In genomic region chr15:102146882-102147281, GRCm38 (mm10) we compare ENCODE assay signal across 9 mouse cellular contexts. TPM values are rescaled to one million over a fixed set of nuclear protein-coding genes. Genes with fewer than 3 reads are reported as not detected.
A peak's percentile ranks its signal among the peaks of the same experiment; 100 is the strongest.
DNase-seq lines count a peak whose midpoint lies in the region; ATAC-seq and TF ChIP-seq lines count a peak whose summit lies in the region.
"Had no signal": no experiment of that assay in that cellular context is flagged by ENCODE, and none has a peak within 500 bp of the region (broad histone marks: within the 10 kb centered on the region; RNA-seq: fewer than 3 reads in every experiment).

No protein-coding gene starts in this region.

- 0% methylated on average over 1 of the region's 1 CpGs for WGBS in heart, embryonic 16.5 days
- 5% methylated on average over 1 of the region's 1 CpGs for WGBS in heart, embryonic 12.5 days

- peaks cover 25% of the 10 kb centered on the region for H3K27me3 ChIP-seq in heart, embryonic 16.5 days (ENCODE audit: control insufficient read depth, insufficient read depth, low read length)
- peaks cover 37% of the 10 kb centered on the region for H3K27me3 ChIP-seq in heart, embryonic 12.5 days (replicated peaks)
- H3K27me3 ChIP-seq in G1E (ENCODE audit: insufficient read depth, low read length) = peaks cover 44% of the 10 kb centered on the region

- no peaks in the 10 kb centered on the region for H3K36me3 ChIP-seq in heart, embryonic 16.5 days (ENCODE audit: control insufficient read depth, insufficient read depth)
- no peaks in the 10 kb centered on the region for H3K36me3 ChIP-seq in heart, embryonic 12.5 days
- H3K36me3 ChIP-seq in G1E (replicated peaks) = no peaks in the 10 kb centered on the region

- H3K27ac ChIP-seq in heart, embryonic 16.5 days (ENCODE audit: low read length) = no peak overlapping the region
- no peak overlapping the region for H3K27ac ChIP-seq in heart, embryonic 12.5 days (ENCODE audit: poor library complexity, severe bottlenecking)
- H3K27ac ChIP-seq: macrophage had no signal

- peak; percentile 84 for DNase-seq in 3T3-L1 (ENCODE audit: low read depth, low spot score)
- DNase-seq in G1E (ENCODE audit: low spot score) = peak; percentile 34
- peak; percentile 45 for DNase-seq in cerebellum, adult 9-11 months
- peak; percentile 49 for DNase-seq in kidney, adult 9 months
- peak; percentile 77 for DNase-seq in lung, postnatal 36 days
- DNase-seq in urinary bladder, postnatal 4 days (ENCODE audit: low spot score in 2 of 2) = no peak

- peak; percentile 88 for TF ChIP-seq CTCF in G1E (IDR thresholded peaks at IDR 0.05; ENCODE audit: low read depth, low read length)

- peaks cover 17% of the 10 kb centered on the region for H3K4me1 ChIP-seq in heart, embryonic 16.5 days (ENCODE audit: control insufficient read depth, insufficient read depth, low read length)
- peaks cover 38% of the 10 kb centered on the region for H3K4me1 ChIP-seq in heart, embryonic 12.5 days (replicated peaks)
- H3K4me1 ChIP-seq in G1E (ENCODE audit: insufficient read depth, low read depth, low read length) = peaks cover 62% of the 10 kb centered on the region

- ATAC-seq in heart, embryonic 16.5 days (replicated peaks; ENCODE audit: extremely low read depth, insufficient read depth, low FRiP score) = 0 out of 2 replicates have a peak, but pooled peaks have one; percentile 21
- ATAC-seq in heart, embryonic 12.5 days (ENCODE audit: insufficient number of reproducible peaks, low FRiP score) = no peak
- ATAC-seq in G1E (ENCODE audit: extremely low read depth, insufficient number of reproducible peaks, low FRiP score, poor library complexity, severe bottlenecking) = no peak

- no peak overlapping the region for H3K4me2 ChIP-seq in heart, embryonic 16.5 days (ENCODE audit: low read depth, low read length)
- H3K4me2 ChIP-seq in heart, embryonic 12.5 days = no peak overlapping the region

- H3K9ac ChIP-seq in heart, embryonic 16.5 days (ENCODE audit: low read length) = no peak overlapping the region
- no peak overlapping the region for H3K9ac ChIP-seq in heart, embryonic 12.5 days

- no peaks in the 10 kb centered on the region for H3K9me3 ChIP-seq in heart, embryonic 16.5 days (replicated peaks; ENCODE audit: control insufficient read depth, low read length)
- H3K9me3 ChIP-seq in heart, embryonic 12.5 days (replicated peaks) = no peaks in the 10 kb centered on the region
- H3K9me3 ChIP-seq in G1E (replicated peaks) = no peaks in the 10 kb centered on the region

- H3K4me3 ChIP-seq in heart, embryonic 16.5 days (ENCODE audit: low read length) = no peak overlapping the region
- no peak overlapping the region for H3K4me3 ChIP-seq in heart, embryonic 12.5 days
- no peak overlapping the region for H3K4me3 ChIP-seq in G1E (ENCODE audit: low read depth, low read length)

RNA-seq across cellular contexts. Expression of gene Igfbp6, which starts 2.7 kb away (rescaled TPM):
- polyA plus RNA-seq in heart, embryonic 16.5 days (2015; fragmentation: Nextera tagmentation; extraction: Ambion mirVana) = 11.9 and 15.0 TPM in 2 replicates
- polyA plus RNA-seq in heart, embryonic 12.5 days (2016; fragmentation: Nextera tagmentation; extraction: Ambion mirVana) = 1.7 and 2.5 TPM in 2 replicates
- total RNA-seq in G1E (2014; fragmentation: Nextera tagmentation) = 0.68 TPM in 1 of 2 replicates, not detected in the other
- 1.3 and 1.9 TPM in 2 replicates for total RNA-seq in G1E (2017)
- 0.21 and 0.30 TPM in 2 replicates for polyA plus RNA-seq in G1E (2012)
- polyA plus RNA-seq: macrophage had no signal

RNA-seq across cellular contexts. Expression of gene Soat2, which starts 3.4 kb away (rescaled TPM):
- polyA plus RNA-seq in heart, embryonic 16.5 days (2015; fragmentation: Nextera tagmentation; extraction: Ambion mirVana) = 0.24 and 0.42 TPM in 2 replicates
- 0.87 and 1.2 TPM in 2 replicates for polyA plus RNA-seq in heart, embryonic 12.5 days (2016; fragmentation: Nextera tagmentation; extraction: Ambion mirVana)
- total RNA-seq in G1E (2014; fragmentation: Nextera tagmentation) = 7.4 and 8.1 TPM in 2 replicates
- total RNA-seq in G1E (2017) = 3.1 and 3.3 TPM in 2 replicates
- 0.64 and 1.1 TPM in 2 replicates for polyA plus RNA-seq in G1E (2012)

RNA-seq across cellular contexts. Expression of gene Spryd3, which starts 10.8 kb away (rescaled TPM):
- polyA plus RNA-seq in heart, embryonic 16.5 days (2015; fragmentation: Nextera tagmentation; extraction: Ambion mirVana) = 19.8 and 21.8 TPM in 2 replicates
- 19.8 and 20.9 TPM in 2 replicates for polyA plus RNA-seq in heart, embryonic 12.5 days (2016; fragmentation: Nextera tagmentation; extraction: Ambion mirVana)
- total RNA-seq in G1E (2014; fragmentation: Nextera tagmentation) = 5.3 and 7.1 TPM in 2 replicates
- total RNA-seq in G1E (2017) = 12.1 and 12.3 TPM in 2 replicates
- 12.7 and 14.9 TPM in 2 replicates for polyA plus RNA-seq in G1E (2012)

RNA-seq across cellular contexts. Expression of gene Tns2, which starts 46.7 kb away (rescaled TPM):
- polyA plus RNA-seq in heart, embryonic 16.5 days (2015; fragmentation: Nextera tagmentation; extraction: Ambion mirVana) = 33.2 and 35.1 TPM in 2 replicates
- 35.3 and 38.7 TPM in 2 replicates for polyA plus RNA-seq in heart, embryonic 12.5 days (2016; fragmentation: Nextera tagmentation; extraction: Ambion mirVana)
- total RNA-seq in G1E (2014; fragmentation: Nextera tagmentation) (3.8 TPM in 1 of 2 replicates, not detected in the other), G1E (2017) (0.41 and 2.3 TPM in 2 replicates)
- 0.55 and 0.63 TPM in 2 replicates for polyA plus RNA-seq in G1E (2012)

RNA-seq across cellular contexts. Expression of gene Zfp740, which starts 56.2 kb away (rescaled TPM):
- 30.2 and 33.2 TPM in 2 replicates for polyA plus RNA-seq in heart, embryonic 16.5 days (2015; fragmentation: Nextera tagmentation; extraction: Ambion mirVana)
- polyA plus RNA-seq in heart, embryonic 12.5 days (2016; fragmentation: Nextera tagmentation; extraction: Ambion mirVana) = 47.3 and 48.6 TPM in 2 replicates
- 42.5 and 64.5 TPM in 2 replicates for total RNA-seq in G1E (2014; fragmentation: Nextera tagmentation)
- total RNA-seq in G1E (2017) = 34.8 and 35.3 TPM in 2 replicates
- 12.9 and 18.2 TPM in 2 replicates for polyA plus RNA-seq in G1E (2012)

Comparison
In these comparisons a context has a peak if more than half of its experiments do, and no peak if none do; other contexts are left out.
1. DNase-seq: peak in 3T3-L1 (single experiment), G1E (single experiment), cerebellum, adult 9-11 months (single experiment), kidney, adult 9 months (single experiment) and lung, postnatal 36 days (single experiment); none in urinary bladder, postnatal 4 days (0 of 2).